Mouse (Mus musculus) heart, adult 8-10 months (tissue): ENCODE results near the gene Gm11939. TPM values are rescaled to one million over a fixed set of nuclear protein-coding genes. Genes with fewer than 3 reads are reported as not detected.

Experiments
- total RNA-seq, 4 experiments: library from RNA; stranded (reverse); gene quantifications; 2 replicates each; pipeline ENCODE4 v1.2.4; 2022

The Gm11939 gene
- total RNA-seq, 4 experiments from 2014 or later, result not detected

Other genes with a start within 250 kb of the Gm11939 start
- not detected for gene Krt25, start 236.5 kb downstream of the Gm11939 start, total RNA-seq
- gene Krt26, start 221.5 kb downstream of the Gm11939 start, total RNA-seq, result not detected
- gene Krt27, start 208.4 kb downstream of the Gm11939 start, total RNA-seq, result not detected
- gene Krt28, start 184.6 kb downstream of the Gm11939 start, total RNA-seq, result not detected
- 1 to 10 TPM; 3.3 to 5.8 (median 5.0) TPM for gene Krt10, start 170.1 kb downstream of the Gm11939 start, total RNA-seq
- not detected for gene Krt12, start 137.2 kb downstream of the Gm11939 start, total RNA-seq
- not detected for gene Krt20, start 121.3 kb downstream of the Gm11939 start, total RNA-seq
- not detected for gene Krt23, start 66.3 kb downstream of the Gm11939 start, total RNA-seq
- not detected for gene Krt39, start 38.1 kb downstream of the Gm11939 start, total RNA-seq
- gene Krt40, start 16.3 kb downstream of the Gm11939 start, total RNA-seq, result not detected
- gene Krtap3-3, start 8.6 kb downstream of the Gm11939 start, total RNA-seq, result not detected
- not detected for gene Krtap3-2, start 2.6 kb downstream of the Gm11939 start, total RNA-seq
- not detected for gene Krtap3-1, start 7.2 kb upstream of the Gm11939 start, total RNA-seq
- not detected for gene Krtap1-5, start 21.6 kb upstream of the Gm11939 start, total RNA-seq
- gene Krtap1-4, start 24.2 kb upstream of the Gm11939 start, total RNA-seq, result not detected
- gene Krtap1-3, start 31.9 kb upstream of the Gm11939 start, total RNA-seq, result not detected
- gene Krtap9-3, start 38.6 kb upstream of the Gm11939 start, total RNA-seq, result not detected
- gene Gm11938, start 43.8 kb upstream of the Gm11939 start, total RNA-seq, result not detected
- gene Gm11937, start 50.7 kb upstream of the Gm11939 start, total RNA-seq, result not detected
- not detected for gene Krtap2-4, start 55.4 kb upstream of the Gm11939 start, total RNA-seq
- gene Gm11562, start 61.0 kb upstream of the Gm11939 start, total RNA-seq, result not detected
- not detected for gene Krtap4-1, start 68.8 kb upstream of the Gm11939 start, total RNA-seq
- gene Krtap4-2, start 75.6 kb upstream of the Gm11939 start, total RNA-seq, result not detected
- not detected for gene Krtap4-7, start 84.6 kb upstream of the Gm11939 start, total RNA-seq
- not detected for gene Gm11555, start 90.8 kb upstream of the Gm11939 start, total RNA-seq
- gene Gm11563, start 99.5 kb upstream of the Gm11939 start, total RNA-seq, result not detected
- gene Krtap4-6, start 106.5 kb upstream of the Gm11939 start, total RNA-seq, result not detected
- gene Gm14190, start 131.3 kb upstream of the Gm11939 start, total RNA-seq, result not detected
- gene Gm14180, start 174.8 kb upstream of the Gm11939 start, total RNA-seq, result not detected
- gene Gm11595, start 213.4 kb upstream of the Gm11939 start, total RNA-seq, result not detected
- gene Krtap4-8, start 221.2 kb upstream of the Gm11939 start, total RNA-seq, result not detected
- not detected for gene Krtap4-9, start 225.7 kb upstream of the Gm11939 start, total RNA-seq
- not detected for gene Gm11596, start 234.0 kb upstream of the Gm11939 start, total RNA-seq
- not detected for gene Gm11569, start 239.5 kb upstream of the Gm11939 start, total RNA-seq
- gene Gm11554, start 245.0 kb upstream of the Gm11939 start, total RNA-seq, result not detected